Mouse (Mus musculus) heart, embryonic 15.5 days (tissue): Measurements from ENCODE around the gene Emilin2. TPM values are rescaled to one million over a fixed set of nuclear protein-coding genes. Genes with fewer than 3 reads are reported as not detected.

ENCODE experiments used
- ATAC-seq: fragments of 200-750 bp; cut with Nextera tagmentation; replicated peaks from 2 replicates; pipeline ENCODE4 v1.8.0; 2017; ENCODE audit warnings: low read depth, moderate TSS enrichment; ENCODE audit not compliant: insufficient number of reproducible peaks, insufficient read depth, low FRiP score
- H3K27ac ChIP-seq: fragments of 300-500 bp; sonication (generic); 2 replicates; pipeline ENCODE4 v1.5.1; 2015; ENCODE audit warnings: mild to moderate bottlenecking, inconsistent platforms
- H3K27me3 ChIP-seq: fragments of 300-500 bp; sonication (generic); 2 replicates; pipeline ENCODE4 v1.6.1; 2015; ENCODE audit warnings: inconsistent platforms
- H3K36me3 ChIP-seq: fragments of 300-500 bp; sonication (generic); 2 replicates; pipeline ENCODE4 v1.6.1; 2015; ENCODE audit warnings: mild to moderate bottlenecking, inconsistent platforms
- H3K4me1 ChIP-seq: fragments of 300-500 bp; sonication (generic); replicated peaks from 2 replicates; pipeline ENCODE4 v1.6.1; 2015; ENCODE audit warnings: inconsistent platforms
- H3K4me2 ChIP-seq: fragments of 300-500 bp; sonication (generic); 2 replicates; pipeline ENCODE4 v1.6.1; 2015; ENCODE audit warnings: inconsistent platforms, mild to moderate bottlenecking, moderate library complexity
- H3K4me3 ChIP-seq: fragments of 300-500 bp; sonication (generic); 2 replicates; pipeline ENCODE4 v1.5.1; 2015; ENCODE audit warnings: mild to moderate bottlenecking, inconsistent platforms
- H3K9ac ChIP-seq: fragments of 300-500 bp; sonication (generic); 2 replicates; pipeline ENCODE4 v1.6.1; 2015; ENCODE audit warnings: mild to moderate bottlenecking, inconsistent platforms
- H3K9me3 ChIP-seq: fragments of 300-500 bp; sonication (generic); replicated peaks from 2 replicates; pipeline ENCODE4 v1.6.1; 2016; ENCODE audit warnings: inconsistent platforms
- WGBS: fragments of 180-500 bp; shearing (Covaris S2); methylation state at CpG from one replicate; pipeline ENCODE4 v1.1.7; 2015; ENCODE audit warnings: mixed read lengths; 5-methylcytosine and 5-hydroxymethylcytosine counted together
- polyA plus RNA-seq: library from polyadenylated mRNA; unstranded; fragments of >200 nt; fragmentation: Nextera tagmentation; extraction: Ambion mirVana; gene quantifications from 2 replicates; pipeline ENCODE4 v1.2.1, GENCODE M21; 2015

Gene Emilin2
- polyA plus RNA-seq, 1 experiment from 2014 or later = 35.4 TPM

- ATAC-seq = no peak
- no peaks in the 10 kb centered on the region for H3K27me3 ChIP-seq
- no peak overlapping the region for H3K27ac ChIP-seq
- 60% methylated on average over 2 of the region's 2 CpGs for WGBS
- no peaks in the 10 kb centered on the region for H3K9me3 ChIP-seq
- H3K36me3 ChIP-seq = no peaks in the 10 kb centered on the region
- H3K4me1 ChIP-seq = 0 out of 2 replicates have a peak, but pooled peaks cover 6% of the 10 kb centered on the region
- no peak overlapping the region for H3K4me3 ChIP-seq
- H3K9ac ChIP-seq = no peak overlapping the region
- no peak overlapping the region for H3K4me2 ChIP-seq
Measured at GRCm38 (mm10) chr17:71300338-71300737, 11.4 kb downstream of the Emilin2 start.

- 65% methylated on average over 4 of the region's 4 CpGs for WGBS
- Histone ChIP-seq H3K4me1 (0 out of 2 replicates have a peak, but pooled peaks cover 6% of the 10 kb centered on the region), H3K36me3 (no peaks in the 10 kb centered on the region), H3K9ac (no peak overlapping the region), H3K4me3 (no peak overlapping the region), H3K4me2 (no peak overlapping the region), H3K9me3 (no peaks in the 10 kb centered on the region), H3K27ac (no peak overlapping the region), H3K27me3 (no peaks in the 10 kb centered on the region)
- no peak for ATAC-seq
Measured at GRCm38 (mm10) chr17:71299879-71300278, 11.9 kb downstream of the Emilin2 start.

- Histone ChIP-seq H3K4me3 (no peak overlapping the region), H3K27me3 (no peaks in the 10 kb centered on the region), H3K27ac (no peak overlapping the region), H3K36me3 (no peaks in the 10 kb centered on the region), H3K4me1 (peaks cover 38% of the 10 kb centered on the region), H3K9ac (no peak overlapping the region), H3K9me3 (no peaks in the 10 kb centered on the region), H3K4me2 (no peak overlapping the region)
- no peak for ATAC-seq
- 67% methylated on average over 3 of the region's 3 CpGs for WGBS
Measured at GRCm38 (mm10) chr17:71294570-71294969, 17.2 kb downstream of the Emilin2 start.

GRCm38 (mm10) chr17:71292897-71293296, 18.9 kb downstream of the Emilin2 start:
- WGBS = 49% methylated on average over 4 of the region's 4 CpGs

GRCm38 (mm10) chr17:71291897-71292420, 19.8 kb downstream of the Emilin2 start:
- H3K4me3 ChIP-seq = no peak overlapping the region
- H3K36me3 ChIP-seq = no peaks in the 10 kb centered on the region
- H3K4me1 ChIP-seq = peaks cover 49% of the 10 kb centered on the region
- H3K4me2 ChIP-seq = no peak overlapping the region
- H3K27ac ChIP-seq = peak overlapping the region; percentile 66
- H3K27me3 ChIP-seq = no peaks in the 10 kb centered on the region
- no peak overlapping the region for H3K9ac ChIP-seq
- H3K9me3 ChIP-seq = no peaks in the 10 kb centered on the region
- 78% methylated on average over 6 of the region's 6 CpGs for WGBS
- no peak for ATAC-seq

More at GRCm38 (mm10) chr17:71292897-71293296, 18.9 kb downstream of the Emilin2 start:
- H3K27ac ChIP-seq = peak overlapping the region; percentile 38
- no peaks in the 10 kb centered on the region for H3K9me3 ChIP-seq
- H3K4me3 ChIP-seq = no peak overlapping the region
- no peaks in the 10 kb centered on the region for H3K36me3 ChIP-seq
- peaks cover 42% of the 10 kb centered on the region for H3K4me1 ChIP-seq
- H3K4me2 ChIP-seq = no peak overlapping the region
- ATAC-seq = no peak; the same call in 1 of the 2 replicates
- H3K27me3 ChIP-seq = no peaks in the 10 kb centered on the region
- no peak overlapping the region for H3K9ac ChIP-seq

- 38% methylated on average over 7 of the region's 7 CpGs for whole genome bisulfite sequencing
- peaks cover 60% of the 10 kb centered on the region for H3K4me1 ChIP-seq
- no peak overlapping the region for H3K4me3 ChIP-seq
- no peaks in the 10 kb centered on the region for H3K36me3 ChIP-seq
- H3K27me3 ChIP-seq = no peaks in the 10 kb centered on the region
- H3K9me3 ChIP-seq = no peaks in the 10 kb centered on the region
- no peak for ATAC-seq
- no peak overlapping the region for H3K9ac ChIP-seq
- peak overlapping the region; percentile 66 for H3K27ac ChIP-seq
- H3K4me2 ChIP-seq = peak overlapping the region; percentile 16
Measured at GRCm38 (mm10) chr17:71290486-71291410, 21.0 kb downstream of the Emilin2 start.

- Histone ChIP-seq H3K4me3 (no peak overlapping the region), H3K27ac (peak overlapping the region; percentile 66; the same call in 1 of the 2 replicates), H3K4me1 (peaks cover 71% of the 10 kb centered on the region), H3K36me3 (no peaks in the 10 kb centered on the region), H3K9me3 (no peaks in the 10 kb centered on the region), H3K27me3 (no peaks in the 10 kb centered on the region), H3K4me2 (no peak overlapping the region), H3K9ac (no peak overlapping the region)
- WGBS = 46% methylated on average over 6 of the region's 6 CpGs
- no peak; the same call in 1 of the 2 replicates for ATAC-seq
Measured at GRCm38 (mm10) chr17:71289572-71290176, 22.1 kb downstream of the Emilin2 start.

GRCm38 (mm10) chr17:71288808-71289548, 22.8 kb downstream of the Emilin2 start:
- H3K4me1 ChIP-seq = peaks cover 78% of the 10 kb centered on the region
- H3K27me3 ChIP-seq = no peaks in the 10 kb centered on the region
- no peak overlapping the region for H3K4me2 ChIP-seq
- H3K4me3 ChIP-seq = no peak overlapping the region
- H3K27ac ChIP-seq = no peak overlapping the region
- H3K9me3 ChIP-seq = no peaks in the 10 kb centered on the region
- no peaks in the 10 kb centered on the region for H3K36me3 ChIP-seq
- no peak overlapping the region for H3K9ac ChIP-seq
- WGBS = 80% methylated on average over 10 of the region's 10 CpGs
- no peak for ATAC-seq

GRCm38 (mm10) chr17:71288145-71288758, 23.5 kb downstream of the Emilin2 start:
- Histone ChIP-seq H3K4me2 (no peak overlapping the region), H3K4me1 (peaks cover 81% of the 10 kb centered on the region), H3K9me3 (no peaks in the 10 kb centered on the region), H3K27ac (no peak overlapping the region), H3K4me3 (no peak overlapping the region), H3K36me3 (no peaks in the 10 kb centered on the region), H3K9ac (no peak overlapping the region), H3K27me3 (no peaks in the 10 kb centered on the region)
- no peak for ATAC-seq
- WGBS = 81% methylated on average over 11 of the region's 11 CpGs

- Histone ChIP-seq H3K27me3 (no peaks in the 10 kb centered on the region), H3K9me3 (no peaks in the 10 kb centered on the region), H3K4me2 (no peak overlapping the region), H3K27ac (no peak overlapping the region), H3K4me1 (peaks cover 81% of the 10 kb centered on the region), H3K36me3 (no peaks in the 10 kb centered on the region), H3K9ac (no peak overlapping the region), H3K4me3 (no peak overlapping the region)
- ATAC-seq = no peak
- 89% methylated on average over 7 of the region's 7 CpGs for WGBS
Measured at GRCm38 (mm10) chr17:71287586-71287985, 24.2 kb downstream of the Emilin2 start.
